Mouse (Mus musculus) hindbrain, embryonic 13.5 days (tissue): ENCODE results near the gene Tpsab1. TPM values are rescaled to one million over a fixed set of nuclear protein-coding genes. Genes with fewer than 3 reads are reported as not detected.

Experiments used
- ATAC-seq: fragments of 200-750 bp; cut with Nextera tagmentation; 2 replicates; pipeline ENCODE4 v1.8.0; 2017; ENCODE audit warnings: moderate TSS enrichment; ENCODE audit not compliant: low FRiP score
- H3K27ac ChIP-seq: fragments of 300-500 bp; sonication (generic); 2 replicates; pipeline ENCODE4 v1.5.1; 2015; ENCODE audit warnings: inconsistent platforms, mild to moderate bottlenecking, moderate library complexity
- H3K27me3 ChIP-seq: fragments of 300-500 bp; sonication (generic); 2 replicates; pipeline ENCODE4 v1.6.1; 2015; ENCODE audit warnings: mild to moderate bottlenecking, inconsistent platforms
- H3K36me3 ChIP-seq: fragments of 300-500 bp; sonication (generic); 2 replicates; pipeline ENCODE4 v1.6.1; 2015; ENCODE audit warnings: mild to moderate bottlenecking, inconsistent platforms
- H3K4me1 ChIP-seq: fragments of 300-500 bp; sonication (generic); replicated peaks from 2 replicates; pipeline ENCODE4 v1.6.1; 2015; ENCODE audit warnings: inconsistent platforms
- H3K4me2 ChIP-seq: fragments of 300-500 bp; sonication (generic); 2 replicates; pipeline ENCODE4 v1.6.1; 2015; ENCODE audit warnings: inconsistent platforms, mild to moderate bottlenecking, moderate library complexity
- H3K4me3 ChIP-seq: fragments of 300-500 bp; sonication (generic); 2 replicates; pipeline ENCODE4 v1.5.1; 2015; ENCODE audit warnings: mild to moderate bottlenecking, inconsistent platforms
- H3K9ac ChIP-seq: fragments of 300-500 bp; sonication (generic); 2 replicates; pipeline ENCODE4 v1.6.1; 2015; ENCODE audit warnings: mild to moderate bottlenecking, inconsistent platforms
- H3K9me3 ChIP-seq: fragments of 300-500 bp; sonication (generic); 2 replicates; pipeline ENCODE4 v1.6.1; 2016; ENCODE audit warnings: inconsistent platforms
- WGBS: fragments of 180-500 bp; shearing (Covaris S2); methylation state at CpG from one replicate; pipeline ENCODE4 v1.1.7; 2015; 5-methylcytosine and 5-hydroxymethylcytosine counted together
- polyA plus RNA-seq: library from polyadenylated mRNA; unstranded; fragments of >200 nt; fragmentation: Nextera tagmentation; extraction: Ambion mirVana; gene quantifications from 2 replicates; pipeline ENCODE4 v1.2.1, GENCODE M21; 2015

Gene Tpsab1
- 0.08 TPM in 1 of 2 replicates, not detected in the other for polyA plus RNA-seq

- 91% methylated on average over 4 of the region's 4 CpGs for WGBS
Observed at GRCm38 (mm10) chr17:25345462-25345861, at the start of gene Tpsab1. Gene Tpsab1, minus strand, starts transcription at chr17:25345562.

GRCm38 (mm10) chr17:25394526-25394925, 49.2 kb upstream of the Tpsab1 start:
- H3K4me2 ChIP-seq = no peak overlapping the region
- peaks cover 17% of the 10 kb centered on the region for H3K4me1 ChIP-seq
- no peak for ATAC-seq
- no peak overlapping the region for H3K4me3 ChIP-seq
- H3K27ac ChIP-seq = no peak overlapping the region
- H3K9me3 ChIP-seq = no peaks in the 10 kb centered on the region
- WGBS = 100% methylated on average over 4 of the region's 4 CpGs
- H3K36me3 ChIP-seq = peaks cover 59% of the 10 kb centered on the region
- H3K27me3 ChIP-seq = peaks cover 13% of the 10 kb centered on the region; the same call in 1 of the 2 replicates
- H3K9ac ChIP-seq = no peak overlapping the region

More at GRCm38 (mm10) chr17:25345462-25345861, at the start of gene Tpsab1:
- no peak within 1 kb of the TSS for H3K4me2 ChIP-seq
- H3K27ac ChIP-seq = no peak within 1 kb of the TSS
- no peaks in the 10 kb centered on the region for H3K36me3 ChIP-seq
- no peaks in the 10 kb centered on the region for H3K9me3 ChIP-seq
- no peaks in the 10 kb centered on the region for H3K27me3 ChIP-seq
- no peaks in the 10 kb centered on the region for H3K4me1 ChIP-seq
- H3K4me3 ChIP-seq = no peak within 1 kb of the TSS
- no peak within 1 kb of the TSS for H3K9ac ChIP-seq
- ATAC-seq = no peak

- Histone ChIP-seq H3K9ac (no peak overlapping the region), H3K36me3 (peaks cover 44% of the 10 kb centered on the region), H3K4me1 (no peaks in the 10 kb centered on the region), H3K9me3 (no peaks in the 10 kb centered on the region), H3K27ac (no peak overlapping the region), H3K4me3 (no peak overlapping the region), H3K4me2 (no peak overlapping the region), H3K27me3 (peaks cover 8% of the 10 kb centered on the region; the same call in 1 of the 2 replicates)
- 64% methylated on average over 9 of the region's 9 CpGs for WGBS
- ATAC-seq = no peak
Observed at GRCm38 (mm10) chr17:25374011-25374410, 28.6 kb upstream of the Tpsab1 start.

GRCm38 (mm10) chr17:25372491-25372890, 27.1 kb upstream of the Tpsab1 start:
- H3K9ac ChIP-seq = no peak overlapping the region
- no peaks in the 10 kb centered on the region for H3K9me3 ChIP-seq
- no peak for ATAC-seq
- no peaks in the 10 kb centered on the region for H3K4me1 ChIP-seq
- peaks cover 8% of the 10 kb centered on the region; the same call in 1 of the 2 replicates for H3K27me3 ChIP-seq
- 89% methylated on average over 8 of the region's 8 CpGs for WGBS
- H3K27ac ChIP-seq = no peak overlapping the region
- no peak overlapping the region for H3K4me3 ChIP-seq
- no peak overlapping the region for H3K4me2 ChIP-seq
- peaks cover 33% of the 10 kb centered on the region for H3K36me3 ChIP-seq

- H3K9me3 ChIP-seq = no peaks in the 10 kb centered on the region
- H3K27me3 ChIP-seq = peaks cover 8% of the 10 kb centered on the region; the same call in 1 of the 2 replicates
- H3K4me1 ChIP-seq = no peaks in the 10 kb centered on the region
- H3K27ac ChIP-seq = no peak within 1 kb of the TSS
- H3K4me3 ChIP-seq = no peak within 1 kb of the TSS
- no peak within 1 kb of the TSS for H3K9ac ChIP-seq
- no peaks in the 10 kb centered on the region for H3K36me3 ChIP-seq
- WGBS = 84% methylated on average over 3 of the region's 3 CpGs
- H3K4me2 ChIP-seq = no peak within 1 kb of the TSS
- ATAC-seq = no peak
Observed at GRCm38 (mm10) chr17:25368973-25369372, 23.6 kb upstream of the Tpsab1 start, which contains the start of gene Tpsg1. Gene Tpsg1, plus strand, starts transcription at chr17:25369273.

GRCm38 (mm10) chr17:25366005-25366404, 20.6 kb upstream of the Tpsab1 start, which contains the start of gene Tpsb2:
Gene Tpsb2, plus strand, starts transcription at chr17:25366305.
- Histone ChIP-seq H3K27me3 (peaks cover 1% of the 10 kb centered on the region; the same call in 1 of the 2 replicates), H3K4me2 (no peak within 1 kb of the TSS), H3K9me3 (no peaks in the 10 kb centered on the region), H3K4me3 (no peak within 1 kb of the TSS), H3K36me3 (no peaks in the 10 kb centered on the region), H3K9ac (no peak within 1 kb of the TSS), H3K4me1 (no peaks in the 10 kb centered on the region), H3K27ac (no peak within 1 kb of the TSS)
- 73% methylated on average over 2 of the region's 2 CpGs for WGBS
- ATAC-seq = no peak

- no peak for ATAC-seq
Observed at GRCm38 (mm10) chr17:25363726-25364125, 18.4 kb upstream of the Tpsab1 start.

GRCm38 (mm10) chr17:25361291-25361690, 15.9 kb upstream of the Tpsab1 start:
- Histone ChIP-seq H3K9me3 (no peaks in the 10 kb centered on the region), H3K27ac (no peak overlapping the region), H3K4me2 (no peak overlapping the region), H3K4me3 (no peak overlapping the region), H3K4me1 (no peaks in the 10 kb centered on the region), H3K27me3 (0 out of 2 replicates have a peak, but pooled peaks cover 3% of the 10 kb centered on the region), H3K36me3 (no peaks in the 10 kb centered on the region), H3K9ac (no peak overlapping the region)
- ATAC-seq = no peak
- 85% methylated on average over 2 of the region's 2 CpGs for WGBS

More at GRCm38 (mm10) chr17:25363726-25364125, 18.4 kb upstream of the Tpsab1 start:
- Histone ChIP-seq H3K36me3 (no peaks in the 10 kb centered on the region), H3K4me1 (no peaks in the 10 kb centered on the region), H3K9me3 (no peaks in the 10 kb centered on the region), H3K27me3 (0 out of 2 replicates have a peak, but pooled peaks cover 3% of the 10 kb centered on the region), H3K27ac (no peak overlapping the region), H3K9ac (no peak overlapping the region), H3K4me2 (no peak overlapping the region), H3K4me3 (no peak overlapping the region)
- 9% methylated on average over 1 of the region's 1 CpGs for WGBS

- Histone ChIP-seq H3K4me3 (no peak overlapping the region), H3K36me3 (no peaks in the 10 kb centered on the region), H3K4me1 (no peaks in the 10 kb centered on the region), H3K4me2 (no peak overlapping the region), H3K27me3 (no peaks in the 10 kb centered on the region), H3K9me3 (no peaks in the 10 kb centered on the region), H3K9ac (no peak overlapping the region), H3K27ac (no peak overlapping the region)
- 52% methylated on average over 3 of the region's 3 CpGs for WGBS
- no peak for ATAC-seq
Observed at GRCm38 (mm10) chr17:25341490-25341889, 3.9 kb downstream of the Tpsab1 start.

- Histone ChIP-seq H3K4me1 (no peaks in the 10 kb centered on the region), H3K4me3 (no peak overlapping the region), H3K27me3 (peaks cover 2% of the 10 kb centered on the region; the same call in 1 of the 2 replicates), H3K9ac (no peak overlapping the region), H3K4me2 (no peak overlapping the region), H3K27ac (no peak overlapping the region), H3K9me3 (no peaks in the 10 kb centered on the region), H3K36me3 (no peaks in the 10 kb centered on the region)
- ATAC-seq = no peak
- WGBS = 89% methylated on average over 6 of the region's 6 CpGs
Observed at GRCm38 (mm10) chr17:25340003-25340402, 5.4 kb downstream of the Tpsab1 start.

- Histone ChIP-seq H3K9me3 (no peaks in the 10 kb centered on the region), H3K4me1 (no peaks in the 10 kb centered on the region), H3K27me3 (peaks cover 15% of the 10 kb centered on the region; the same call in 1 of the 2 replicates), H3K4me2 (no peak overlapping the region), H3K4me3 (no peak overlapping the region), H3K36me3 (no peaks in the 10 kb centered on the region), H3K9ac (no peak overlapping the region), H3K27ac (no peak overlapping the region)
- 80% methylated on average over 4 of the region's 4 CpGs for WGBS
- ATAC-seq = no peak
Observed at GRCm38 (mm10) chr17:25338218-25338617, 7.1 kb downstream of the Tpsab1 start.

- ATAC-seq = peak; percentile 59; the same call in 1 of the 2 replicates
- Histone ChIP-seq H3K4me2 (no peak overlapping the region), H3K4me3 (no peak overlapping the region), H3K9me3 (no peaks in the 10 kb centered on the region), H3K36me3 (no peaks in the 10 kb centered on the region), H3K27me3 (peaks cover 39% of the 10 kb centered on the region), H3K4me1 (no peaks in the 10 kb centered on the region), H3K27ac (no peak overlapping the region), H3K9ac (peak overlapping the region; percentile 55; the same call in 1 of the 2 replicates)
- 2% methylated on average over 8 of the region's 8 CpGs for WGBS
Observed at GRCm38 (mm10) chr17:25333943-25334342, 11.4 kb downstream of the Tpsab1 start.

- H3K4me3 ChIP-seq = no peak overlapping the region
- H3K4me2 ChIP-seq = no peak overlapping the region
- 78% methylated on average over 9 of the region's 9 CpGs for WGBS
- H3K9me3 ChIP-seq = no peaks in the 10 kb centered on the region
- no peak overlapping the region for H3K27ac ChIP-seq
- ATAC-seq = no peak
- peaks cover 39% of the 10 kb centered on the region for H3K27me3 ChIP-seq
- H3K36me3 ChIP-seq = no peaks in the 10 kb centered on the region
- H3K4me1 ChIP-seq = no peaks in the 10 kb centered on the region
- H3K9ac ChIP-seq = no peak overlapping the region
Observed at GRCm38 (mm10) chr17:25332321-25332720, 13.0 kb downstream of the Tpsab1 start.
